Mouse (Mus musculus) heart, embryonic 15.5 days (tissue): Measurements from ENCODE around the gene Arhgef3. TPM values are rescaled to one million over a fixed set of nuclear protein-coding genes. Genes with fewer than 3 reads are reported as not detected.
"Not testable (repeated sequence)": the region's sequence is repeated elsewhere in the genome, so short reads cannot be mapped to it uniquely, and the experiment has no call there.

Experiments used
- ATAC-seq: fragments of 200-750 bp; cut with Nextera tagmentation; replicated peaks from 2 replicates; pipeline ENCODE4 v1.8.0; 2017; ENCODE audit warnings: low read depth, moderate TSS enrichment; ENCODE audit not compliant: insufficient number of reproducible peaks, insufficient read depth, low FRiP score
- H3K27ac ChIP-seq: fragments of 300-500 bp; sonication (generic); 2 replicates; pipeline ENCODE4 v1.5.1; 2015; ENCODE audit warnings: mild to moderate bottlenecking, inconsistent platforms
- H3K27me3 ChIP-seq: fragments of 300-500 bp; sonication (generic); 2 replicates; pipeline ENCODE4 v1.6.1; 2015; ENCODE audit warnings: inconsistent platforms
- H3K36me3 ChIP-seq: fragments of 300-500 bp; sonication (generic); 2 replicates; pipeline ENCODE4 v1.6.1; 2015; ENCODE audit warnings: mild to moderate bottlenecking, inconsistent platforms
- H3K4me1 ChIP-seq: fragments of 300-500 bp; sonication (generic); replicated peaks from 2 replicates; pipeline ENCODE4 v1.6.1; 2015; ENCODE audit warnings: inconsistent platforms
- H3K4me2 ChIP-seq: fragments of 300-500 bp; sonication (generic); 2 replicates; pipeline ENCODE4 v1.6.1; 2015; ENCODE audit warnings: inconsistent platforms, mild to moderate bottlenecking, moderate library complexity
- H3K4me3 ChIP-seq: fragments of 300-500 bp; sonication (generic); 2 replicates; pipeline ENCODE4 v1.5.1; 2015; ENCODE audit warnings: mild to moderate bottlenecking, inconsistent platforms
- H3K9ac ChIP-seq: fragments of 300-500 bp; sonication (generic); 2 replicates; pipeline ENCODE4 v1.6.1; 2015; ENCODE audit warnings: mild to moderate bottlenecking, inconsistent platforms
- H3K9me3 ChIP-seq: fragments of 300-500 bp; sonication (generic); replicated peaks from 2 replicates; pipeline ENCODE4 v1.6.1; 2016; ENCODE audit warnings: inconsistent platforms
- WGBS: fragments of 180-500 bp; shearing (Covaris S2); methylation state at CpG from one replicate; pipeline ENCODE4 v1.1.7; 2015; ENCODE audit warnings: mixed read lengths; 5-methylcytosine and 5-hydroxymethylcytosine counted together
- polyA plus RNA-seq: library from polyadenylated mRNA; unstranded; fragments of >200 nt; fragmentation: Nextera tagmentation; extraction: Ambion mirVana; gene quantifications from 2 replicates; pipeline ENCODE4 v1.2.1, GENCODE M21; 2015

Gene Arhgef3
- polyA plus RNA-seq, 1 experiment from 2014 or later = 14.7 TPM

- WGBS = 89% methylated on average over 5 of the region's 5 CpGs
- H3K9ac ChIP-seq = no peak overlapping the region
- no peak overlapping the region for H3K27ac ChIP-seq
- no peaks in the 10 kb centered on the region for H3K4me1 ChIP-seq
- no peak for ATAC-seq
- no peaks in the 10 kb centered on the region for H3K36me3 ChIP-seq
- H3K27me3 ChIP-seq = no peaks in the 10 kb centered on the region
- no peak overlapping the region for H3K4me3 ChIP-seq
- no peak overlapping the region for H3K4me2 ChIP-seq
- H3K9me3 ChIP-seq = no peaks in the 10 kb centered on the region
These were observed 83.9 kb downstream of the Arhgef3 start for GRCm38 (mm10) chr14:27198490-27199089.

DNA sequence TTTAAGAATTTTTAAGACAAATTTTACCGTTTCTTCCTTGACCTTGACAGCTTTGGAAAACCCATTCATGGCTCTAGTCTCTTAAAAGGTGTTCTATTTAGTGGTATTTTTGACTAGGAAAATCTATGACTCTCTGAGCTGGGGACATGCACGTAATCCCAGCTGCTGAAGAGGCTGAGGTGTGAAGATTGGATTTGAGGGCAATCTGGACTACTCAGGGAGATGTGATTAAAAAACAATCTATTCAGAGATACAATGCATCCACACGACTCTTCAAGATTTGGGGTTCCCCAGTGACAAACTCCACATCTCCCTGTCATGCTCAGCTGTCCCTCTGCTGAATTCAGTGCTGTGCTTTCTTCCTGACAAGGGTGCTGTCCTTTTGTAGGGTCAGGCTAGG is 84.4 kb downstream of the Arhgef3 start:
- Histone ChIP-seq H3K36me3 (no peaks in the 10 kb centered on the region), H3K4me1 (no peaks in the 10 kb centered on the region), H3K4me2 (no peak overlapping the region), H3K27ac (no peak overlapping the region), H3K27me3 (no peaks in the 10 kb centered on the region), H3K4me3 (no peak overlapping the region), H3K9ac (no peak overlapping the region), H3K9me3 (no peaks in the 10 kb centered on the region)
- ATAC-seq = no peak
- 70% methylated on average over 3 of the region's 3 CpGs for WGBS

DNA sequence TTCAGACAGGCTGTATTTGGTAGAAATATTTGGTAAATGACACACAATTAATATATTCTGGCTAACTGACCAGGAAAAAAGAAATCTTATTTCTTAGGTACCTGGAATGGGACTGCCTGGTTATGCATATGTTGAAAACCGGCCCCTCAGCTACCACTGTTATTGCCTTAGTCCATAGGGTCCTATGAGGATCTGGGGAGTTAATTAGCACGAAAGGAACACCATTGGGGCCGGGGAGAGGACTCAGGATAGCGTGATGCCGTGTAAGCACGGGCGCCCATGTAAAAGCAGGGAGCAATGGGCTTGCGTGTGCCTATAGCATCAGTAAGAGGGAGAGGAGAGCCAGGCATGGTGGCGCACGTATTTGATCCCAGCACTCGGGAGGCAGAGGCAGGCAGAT is 85.2 kb downstream of the Arhgef3 start:
- 97% methylated on average over 11 of the region's 11 CpGs for WGBS
- no peaks in the 10 kb centered on the region for H3K36me3 ChIP-seq
- no peaks in the 10 kb centered on the region for H3K9me3 ChIP-seq
- no peak overlapping the region for H3K27ac ChIP-seq
- H3K27me3 ChIP-seq = no peaks in the 10 kb centered on the region
- H3K4me2 ChIP-seq = no peak overlapping the region
- no peaks in the 10 kb centered on the region for H3K4me1 ChIP-seq
- ATAC-seq = no peak
- H3K9ac ChIP-seq = no peak overlapping the region
- H3K4me3 ChIP-seq = no peak overlapping the region

GRCm38 (mm10) chr14:27200743-27201576 is 86.3 kb downstream of the Arhgef3 start:
- 79% methylated on average over 12 of the region's 12 CpGs for WGBS
- ATAC-seq = no peak
- no peaks in the 10 kb centered on the region for H3K9me3 ChIP-seq

DNA sequence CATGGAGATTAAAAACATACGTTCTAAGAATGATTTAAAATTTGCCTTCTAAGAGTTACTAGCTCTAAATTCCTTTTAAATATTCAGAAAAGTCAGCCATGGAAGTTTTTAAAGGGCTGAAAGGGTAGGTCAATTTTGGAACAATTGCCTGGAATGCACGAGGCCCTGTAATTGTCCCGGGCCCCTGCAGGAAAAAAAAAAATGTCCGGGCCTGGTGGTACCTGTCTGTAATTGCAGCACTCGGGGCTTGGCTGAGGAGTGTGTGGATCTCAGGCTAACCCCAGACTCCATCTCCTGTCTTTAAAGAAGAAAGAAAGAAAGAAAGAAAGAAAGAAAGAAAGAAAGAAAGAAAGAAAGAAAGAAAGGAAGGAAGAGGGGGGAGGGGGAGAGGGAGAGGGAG is 87.1 kb downstream of the Arhgef3 start:
- no peak overlapping the region for H3K27ac ChIP-seq
- H3K36me3 ChIP-seq = no peaks in the 10 kb centered on the region
- no peak overlapping the region for H3K4me3 ChIP-seq
- H3K4me1 ChIP-seq = no peaks in the 10 kb centered on the region
- H3K9ac ChIP-seq = no peak overlapping the region
- H3K4me2 ChIP-seq = no peak overlapping the region
- no peaks in the 10 kb centered on the region for H3K27me3 ChIP-seq
- ATAC-seq = no peak
- H3K9me3 ChIP-seq = no peaks in the 10 kb centered on the region
- WGBS = 58% methylated on average over 5 of the region's 5 CpGs

More at GRCm38 (mm10) chr14:27200743-27201576, 86.3 kb downstream of the Arhgef3 start:
- no peak overlapping the region for H3K4me2 ChIP-seq
- no peaks in the 10 kb centered on the region for H3K4me1 ChIP-seq
- no peak overlapping the region for H3K9ac ChIP-seq
- H3K27me3 ChIP-seq = no peaks in the 10 kb centered on the region
- no peak overlapping the region for H3K4me3 ChIP-seq
- H3K27ac ChIP-seq = no peak overlapping the region
- no peaks in the 10 kb centered on the region for H3K36me3 ChIP-seq

GRCm38 (mm10) chr14:27204704-27205103 is 90.0 kb downstream of the Arhgef3 start:
- 90% methylated on average over 2 of the region's 2 CpGs for WGBS
- H3K27ac ChIP-seq = no peak overlapping the region
- no peaks in the 10 kb centered on the region for H3K27me3 ChIP-seq
- H3K9ac ChIP-seq = no peak overlapping the region
- no peak overlapping the region for H3K4me3 ChIP-seq
- ATAC-seq = no peak
- no peak overlapping the region for H3K4me2 ChIP-seq
- no peaks in the 10 kb centered on the region for H3K4me1 ChIP-seq
- no peaks in the 10 kb centered on the region for H3K9me3 ChIP-seq
- H3K36me3 ChIP-seq = no peaks in the 10 kb centered on the region

GRCm38 (mm10) chr14:27206443-27206842 is 91.7 kb downstream of the Arhgef3 start:
- no peaks in the 10 kb centered on the region for H3K27me3 ChIP-seq
- no peak overlapping the region for H3K9ac ChIP-seq
- H3K4me2 ChIP-seq = no peak overlapping the region
- no peak for ATAC-seq
- H3K36me3 ChIP-seq = no peaks in the 10 kb centered on the region
- H3K4me1 ChIP-seq = no peaks in the 10 kb centered on the region
- no peak overlapping the region for H3K4me3 ChIP-seq
- no peaks in the 10 kb centered on the region for H3K9me3 ChIP-seq
- H3K27ac ChIP-seq = no peak overlapping the region

- no peaks in the 10 kb centered on the region for H3K27me3 ChIP-seq
- no peaks in the 10 kb centered on the region for H3K36me3 ChIP-seq
- H3K27ac ChIP-seq = no peak overlapping the region
- H3K4me2 ChIP-seq = no peak overlapping the region
- ATAC-seq = no peak
- H3K9me3 ChIP-seq = no peaks in the 10 kb centered on the region
- no peak overlapping the region for H3K9ac ChIP-seq
- no peak overlapping the region for H3K4me3 ChIP-seq
- H3K4me1 ChIP-seq = no peaks in the 10 kb centered on the region
- 95% methylated on average over 4 of the region's 4 CpGs for WGBS
These were observed 94.8 kb downstream of the Arhgef3 start for GRCm38 (mm10) chr14:27209542-27209941.

- not testable (repeated sequence) for H3K4me3 ChIP-seq, H3K9me3 ChIP-seq, H3K9ac ChIP-seq, H3K36me3 ChIP-seq, H3K4me1 ChIP-seq, H3K27me3 ChIP-seq, H3K27ac ChIP-seq, ATAC-seq, H3K4me2 ChIP-seq
- WGBS = 62% methylated on average over 9 of the region's 9 CpGs
These were observed 96.1 kb downstream of the Arhgef3 start for GRCm38 (mm10) chr14:27210801-27211200.

DNA sequence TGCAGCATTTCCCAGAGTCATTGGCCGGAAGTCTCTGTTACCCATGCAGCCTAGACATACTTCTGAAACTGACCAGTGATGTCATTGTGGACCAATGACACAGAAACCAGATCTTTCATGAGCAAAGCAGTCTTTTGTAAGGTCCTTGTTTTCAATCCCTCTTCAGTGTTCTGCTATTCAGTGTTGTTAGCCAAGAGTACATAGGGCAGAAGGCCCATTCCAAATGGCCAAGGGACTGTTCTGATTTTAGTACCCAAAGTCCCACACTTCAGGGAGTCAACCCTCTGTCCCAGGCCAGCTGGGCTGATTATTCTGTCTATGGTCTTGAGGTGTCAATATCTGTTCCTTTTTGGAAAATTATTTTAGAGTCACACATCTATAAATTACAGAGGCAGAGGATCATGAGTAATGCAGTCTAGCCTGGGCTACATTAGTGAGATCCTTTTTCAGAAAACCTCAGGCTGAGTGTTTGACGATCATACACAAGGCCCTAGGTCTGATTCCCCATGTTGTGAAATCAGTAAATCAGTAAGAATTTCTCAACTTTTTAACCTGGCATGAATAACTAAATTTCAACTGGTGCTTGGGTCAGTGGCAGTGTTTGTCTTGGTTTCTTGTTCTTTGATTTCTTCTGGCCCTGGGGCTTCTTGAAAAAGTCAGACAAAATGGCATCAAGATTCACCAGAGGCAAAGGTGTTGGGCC is 97.2 kb downstream of the Arhgef3 start:
- no peak overlapping the region for H3K4me3 ChIP-seq
- H3K27ac ChIP-seq = no peak overlapping the region
- ATAC-seq = no peak
- H3K9me3 ChIP-seq = no peaks in the 10 kb centered on the region
- H3K4me1 ChIP-seq = no peaks in the 10 kb centered on the region
- H3K27me3 ChIP-seq = no peaks in the 10 kb centered on the region
- no peak overlapping the region for H3K9ac ChIP-seq
- WGBS = 93% methylated on average over 2 of the region's 2 CpGs
- no peak overlapping the region for H3K4me2 ChIP-seq
- H3K36me3 ChIP-seq = no peaks in the 10 kb centered on the region

DNA sequence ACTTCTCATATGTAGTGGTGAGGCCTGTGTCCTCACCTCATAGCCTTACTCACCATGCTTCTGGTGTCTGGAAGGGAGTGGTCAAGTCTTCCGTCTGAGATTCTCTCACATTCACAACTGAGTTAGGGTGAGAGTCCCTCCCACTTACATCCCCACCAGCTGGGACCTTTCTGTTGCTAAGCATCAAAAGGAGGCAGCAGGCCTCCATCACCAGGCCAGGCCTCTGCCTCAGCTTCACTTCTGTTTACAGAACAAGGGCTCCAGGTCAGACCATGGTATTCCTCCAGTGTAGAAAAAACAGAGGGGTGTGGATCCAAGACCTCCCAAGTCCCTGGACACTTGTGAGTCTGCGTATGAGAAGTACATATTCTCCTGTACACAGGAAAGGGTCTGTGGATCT is 99.5 kb downstream of the Arhgef3 start:
- no peak overlapping the region for H3K4me2 ChIP-seq
- no peaks in the 10 kb centered on the region for H3K4me1 ChIP-seq
- WGBS = 79% methylated on average over 2 of the region's 2 CpGs

More for the DNA sequence above, 99.5 kb downstream of the Arhgef3 start:
- no peaks in the 10 kb centered on the region for H3K9me3 ChIP-seq
- no peaks in the 10 kb centered on the region for H3K27me3 ChIP-seq
- H3K9ac ChIP-seq = no peak overlapping the region
- H3K4me3 ChIP-seq = no peak overlapping the region
- no peak for ATAC-seq
- H3K36me3 ChIP-seq = no peaks in the 10 kb centered on the region
- no peak overlapping the region for H3K27ac ChIP-seq
